13 mouse cellular contexts compared by ENCODE assay signal in genomic region chr1:72575121-72575520, GRCm38 (mm10). TPM values are rescaled to one million over a fixed set of nuclear protein-coding genes. Genes with fewer than 3 reads are reported as not detected.
DNase-seq lines count a peak whose midpoint lies in the region; ATAC-seq and TF ChIP-seq lines count a peak whose summit lies in the region.
"Had no signal": no experiment of that assay in that cellular context is flagged by ENCODE, and none has a peak within 500 bp of the region (broad histone marks: within the 10 kb centered on the region; RNA-seq: fewer than 3 reads in every experiment).

No protein-coding gene starts in this region.

- TF ChIP-seq CTCF in liver, embryonic 14.5 days (IDR thresholded peaks at IDR 0.05; ENCODE audit: low read depth), result peak; percentile 40; the same call in 1 of the 2 replicates
- peak; percentile 63 to 81 for TF ChIP-seq CTCF in CH12.LX (conservative IDR thresholded peaks at IDR 0.05 in 1 of 2, IDR thresholded peaks at IDR 0.05 in 1 of 2; ENCODE audit: low read depth in 2 of 2, low read length in 2 of 2)

- no peak overlapping the region for H3K9ac ChIP-seq in embryonic facial prominence, embryonic 11.5 days (replicated peaks; ENCODE audit: low read length)
- no peak overlapping the region for H3K9ac ChIP-seq in liver, embryonic 14.5 days (replicated peaks)
- no peak overlapping the region for H3K9ac ChIP-seq in CH12.LX (ENCODE audit: insufficient read depth, low read depth)
- H3K9ac ChIP-seq: embryonic facial prominence, embryonic 15.5 days had no signal

- no peak for TF ChIP-seq POLR2A in CH12.LX (IDR thresholded peaks at IDR 0.05; ENCODE audit: low read depth, low read length)

- H3K4me2 ChIP-seq in embryonic facial prominence, embryonic 11.5 days (ENCODE audit: low read depth, low read length), result no peak overlapping the region
- no peak overlapping the region for H3K4me2 ChIP-seq in liver, embryonic 14.5 days (ENCODE audit: low read depth)
- no peak overlapping the region for H3K4me2 ChIP-seq in CH12.LX (ENCODE audit: insufficient read depth, low read depth, poor library complexity, severe bottlenecking)
- H3K4me2 ChIP-seq: embryonic facial prominence, embryonic 15.5 days had no signal

- 54% methylated on average over 4 of the region's 4 CpGs for WGBS in embryonic facial prominence, embryonic 11.5 days
- 56% methylated on average over 4 of the region's 4 CpGs for WGBS in embryonic facial prominence, embryonic 10.5 days
- WGBS in liver, embryonic 14.5 days (ENCODE audit: insufficient replicate concordance), result 30% methylated on average over 4 of the region's 4 CpGs

- ATAC-seq in embryonic facial prominence, embryonic 11.5 days (replicated peaks; ENCODE audit: insufficient number of reproducible peaks, low FRiP score, low TSS enrichment, low read depth), result no peak
- no peak for ATAC-seq in liver, embryonic 14.5 days (ENCODE audit: insufficient read depth)

- H3K79me2 ChIP-seq in CH12.LX (replicated peaks; ENCODE audit: control insufficient read depth, extremely low read depth, insufficient read depth, poor library complexity, severe bottlenecking), result no peaks in the 10 kb centered on the region

- no peaks in the 10 kb centered on the region for H3K36me3 ChIP-seq in embryonic facial prominence, embryonic 11.5 days (replicated peaks; ENCODE audit: control insufficient read depth, insufficient read depth, low read depth, low read length)
- no peaks in the 10 kb centered on the region for H3K36me3 ChIP-seq in embryonic facial prominence, embryonic 10.5 days (replicated peaks)
- no peaks in the 10 kb centered on the region for H3K36me3 ChIP-seq in liver, embryonic 14.5 days (replicated peaks; ENCODE audit: control insufficient read depth, insufficient read depth, low read depth)
- no peaks in the 10 kb centered on the region for H3K36me3 ChIP-seq in CH12.LX (replicated peaks in 1 of 2; ENCODE audit: control insufficient read depth in 1 of 2, insufficient read depth in 1 of 2, low read length in 1 of 2)
- H3K36me3 ChIP-seq: embryonic facial prominence, embryonic 15.5 days; G1E had no signal

- H3K9me3 ChIP-seq in embryonic facial prominence, embryonic 11.5 days (replicated peaks; ENCODE audit: control insufficient read depth, low read length), result no peaks in the 10 kb centered on the region
- H3K9me3 ChIP-seq in embryonic facial prominence, embryonic 10.5 days, result no peaks in the 10 kb centered on the region
- H3K9me3 ChIP-seq in liver, embryonic 14.5 days (ENCODE audit: control insufficient read depth, low read length), result no peaks in the 10 kb centered on the region
- no peaks in the 10 kb centered on the region for H3K9me3 ChIP-seq in CH12.LX (replicated peaks; ENCODE audit: low read length)
- H3K9me3 ChIP-seq: embryonic facial prominence, embryonic 15.5 days; G1E had no signal

- no peaks in the 10 kb centered on the region for H3K27me3 ChIP-seq in embryonic facial prominence, embryonic 11.5 days (ENCODE audit: control insufficient read depth, insufficient read depth, low read length)
- peaks cover 32% of the 10 kb centered on the region for H3K27me3 ChIP-seq in embryonic facial prominence, embryonic 10.5 days (replicated peaks; ENCODE audit: low read depth, poor library complexity, severe bottlenecking)
- H3K27me3 ChIP-seq in liver, embryonic 14.5 days (ENCODE audit: control insufficient read depth, insufficient read depth, low read length), result no peaks in the 10 kb centered on the region; the same call in none of the 2 replicates
- H3K27me3 ChIP-seq in CH12.LX (replicated peaks), result no peaks in the 10 kb centered on the region

- TF ChIP-seq EP300 in liver, embryonic 14.5 days (IDR thresholded peaks at IDR 0.05; ENCODE audit: low read depth), result no peak
- no peak for TF ChIP-seq EP300 in CH12.LX (IDR thresholded peaks at IDR 0.05; ENCODE audit: low read length)

- no peak overlapping the region for H3K4me3 ChIP-seq in embryonic facial prominence, embryonic 11.5 days (ENCODE audit: low read depth, low read length)
- H3K4me3 ChIP-seq in embryonic facial prominence, embryonic 10.5 days, result no peak overlapping the region
- H3K4me3 ChIP-seq in liver, embryonic 14.5 days (ENCODE audit: insufficient read depth in 1 of 2, low read depth in 2 of 2, low read length in 2 of 2), result no peak overlapping the region
- H3K4me3 ChIP-seq in CH12.LX (replicated peaks in 1 of 3; ENCODE audit: low read depth in 2 of 3, low read length in 2 of 3, poor library complexity in 1 of 3), result no peak overlapping the region
- H3K4me3 ChIP-seq: embryonic facial prominence, embryonic 15.5 days had no signal

- DNase-seq in embryonic facial prominence, embryonic 11.5 days (ENCODE audit: low spot score), result peak; percentile 45
- DNase-seq in embryonic facial prominence, embryonic 10.5 days (ENCODE audit: low spot score), result no peak
- DNase-seq in liver, embryonic 14.5 days (ENCODE audit: low read depth in 3 of 3, low spot score in 3 of 3), result no peak
- DNase-seq in liver (no peak), CH12.LX (ENCODE audit: extremely low read depth) (no peak)
- DNase-seq in induced T-regulatory cell, adult 2 months (ENCODE audit: low read depth), result peak; percentile 29
- no peak for DNase-seq in frontal cortex, postnatal 25 days (ENCODE audit: low spot score in 2 of 2)
- DNase-seq in adrenal gland, postnatal 14 days, result no peak
- DNase-seq: lung, postnatal 10 days had no signal

- peak; percentile 62 for TF ChIP-seq RAD21 in CH12.LX (IDR thresholded peaks at IDR 0.05; ENCODE audit: low read depth, low read length)

- no peak overlapping the region for H3K27ac ChIP-seq in embryonic facial prominence, embryonic 11.5 days (replicated peaks; ENCODE audit: low read depth, low read length)
- H3K27ac ChIP-seq in embryonic facial prominence, embryonic 10.5 days (replicated peaks), result no peak overlapping the region
- H3K27ac ChIP-seq in liver, embryonic 14.5 days, result no peak overlapping the region
- H3K27ac ChIP-seq in CH12.LX (ENCODE audit: insufficient read depth, low read depth), result no peak overlapping the region
- H3K27ac ChIP-seq: embryonic facial prominence, embryonic 15.5 days had no signal

- dilution Hi-C loops in CH12.LX (cut with MboI; ENCODE audit: extremely low pct_ligation_motif_present, extremely low pct_unique_long_range_greater_than_20kb, low sequenced_read_pairs), result no loop called here

- H3K4me1 ChIP-seq in embryonic facial prominence, embryonic 11.5 days (ENCODE audit: control insufficient read depth, insufficient read depth, low read length), result peaks cover 3% of the 10 kb centered on the region; the same call in 1 of the 2 replicates
- H3K4me1 ChIP-seq in embryonic facial prominence, embryonic 10.5 days, result peaks cover 27% of the 10 kb centered on the region
- H3K4me1 ChIP-seq in liver, embryonic 14.5 days (replicated peaks; ENCODE audit: control insufficient read depth in 2 of 2, insufficient read depth in 2 of 2, low read length in 1 of 2), result no peaks in the 10 kb centered on the region
- H3K4me1 ChIP-seq in CH12.LX (ENCODE audit: control insufficient read depth in 1 of 2, insufficient read depth in 2 of 2), result peaks cover 5 to 22% of the 10 kb centered on the region in 2 experiments

- in situ Hi-C loops in CH12.LX (cut with MboI; ENCODE audit: low pct_ligation_motif_present, low pct_unique_long_range_greater_than_20kb, low sequenced_read_pairs), result loop anchor here (10.0 to 25.0 kb wide), 2 partner anchors 130 to 287 kb away; partner anchors contain the start of gene Igfbp5

TF ChIP-seq in CH12.LX, 34 proteins besides CTCF, POLR2A, EP300 and RAD21 (continues in another document):
- TF ChIP-seq HCFC1 (IDR thresholded peaks at IDR 0.05; ENCODE audit: low read depth, low read length) (no peak; the same call in 1 of the 2 replicates), ZNF384 (IDR thresholded peaks at IDR 0.05; ENCODE audit: low read depth, low read length) (peak; percentile 51; the same call in 1 of the 2 replicates), ZMIZ1 (IDR thresholded peaks at IDR 0.05; ENCODE audit: low read depth, low read length) (no peak), E2F4 (IDR thresholded peaks at IDR 0.05; ENCODE audit: insufficient replicate concordance, low read depth, low read length) (no peak), RCOR1 (conservative IDR thresholded peaks at IDR 0.05; ENCODE audit: low read depth, low read length) (no peak), ELF1 (IDR thresholded peaks at IDR 0.05; ENCODE audit: low read depth, low read length) (no peak), TBP (conservative IDR thresholded peaks at IDR 0.05; ENCODE audit: low read depth, low read length) (no peak), SMC3 (IDR thresholded peaks at IDR 0.05; ENCODE audit: low read depth, low read length) (peak; percentile 90), IRF4 (IDR thresholded peaks at IDR 0.05; ENCODE audit: low read depth, low read length) (no peak), MEF2A (IDR thresholded peaks at IDR 0.05; ENCODE audit: borderline replicate concordance, low read depth, low read length) (no peak), BHLHE40 (IDR thresholded peaks at IDR 0.05; ENCODE audit: low read depth, low read length) (no peak), POLR2AphosphoS2 (IDR thresholded peaks at IDR 0.05; ENCODE audit: low read depth, low read length) (no peak), ZKSCAN1 (IDR thresholded peaks at IDR 0.05; ENCODE audit: borderline replicate concordance, low read depth, low read length) (no peak), MYC (IDR thresholded peaks at IDR 0.05; ENCODE audit: low read depth, low read length) (no peak)

RNA-seq across cellular contexts. Expression of gene Smarcal1, which starts 7.9 kb away (rescaled TPM):
- polyA plus RNA-seq in embryonic facial prominence, embryonic 11.5 days (2014; fragmentation: Nextera tagmentation; extraction: Ambion mirVana), result 36.2 and 38.9 TPM in 2 replicates
- 31.4 and 33.3 TPM in 2 replicates for polyA plus RNA-seq in embryonic facial prominence, embryonic 10.5 days (2016; fragmentation: Nextera tagmentation; extraction: Ambion mirVana)
- polyA plus RNA-seq in liver, embryonic 14.5 days (2012; rRNA removed), result 8.8 and 10.6 TPM in 2 replicates
- polyA plus RNA-seq in liver, embryonic 14.5 days (2014; fragmentation: Nextera tagmentation; extraction: Ambion mirVana), result 6.7 TPM in 2 replicates
- total RNA-seq in CH12.LX (2012; rRNA removed) (43.1 and 54.2 TPM in 2 replicates), CH12.LX (2014; rRNA removed) (25.2 and 27.3 TPM in 2 replicates)
- polyA plus RNA-seq in CH12.LX (2012; ENCODE audit: insufficient read length, low read depth), result 34.9 and 36.5 TPM in 2 replicates
- total RNA-seq in adrenal gland, postnatal 14 days (2021), result 33.7 and 37.4 TPM in 2 replicates

RNA-seq across cellular contexts. Expression of gene March4, which starts 38.4 kb away (rescaled TPM):
- polyA plus RNA-seq in embryonic facial prominence, embryonic 11.5 days (2014; fragmentation: Nextera tagmentation; extraction: Ambion mirVana), result 0.10 TPM in 1 of 2 replicates, not detected in the other
- polyA plus RNA-seq in embryonic facial prominence, embryonic 10.5 days (2016; fragmentation: Nextera tagmentation; extraction: Ambion mirVana), result not detected in 2 replicates
- not detected in 2 replicates for polyA plus RNA-seq in liver, embryonic 14.5 days (2012; rRNA removed)
- polyA plus RNA-seq in liver, embryonic 14.5 days (2014; fragmentation: Nextera tagmentation; extraction: Ambion mirVana), result not detected in 2 replicates
- total RNA-seq in CH12.LX (2012; rRNA removed) (0.04 TPM in 1 of 2 replicates, not detected in the other), CH12.LX (2014; rRNA removed) (0.04 TPM in 1 of 2 replicates, not detected in the other)
- polyA plus RNA-seq in CH12.LX (2012; ENCODE audit: insufficient read length, low read depth), result 0.07 TPM in 1 of 2 replicates, not detected in the other
- total RNA-seq in adrenal gland, postnatal 14 days (2021), result 0.78 and 1.7 TPM in 2 replicates
- polyA plus RNA-seq: G1E; heart, embryonic 16.5 days; kidney, embryonic 14.5 days had no signal

Comparison
In these comparisons a context has a peak if more than half of its experiments do, and no peak if none do; other contexts are left out.
1. DNase-seq: peak in embryonic facial prominence, embryonic 11.5 days (single experiment) and induced T-regulatory cell, adult 2 months (single experiment); none in embryonic facial prominence, embryonic 10.5 days (single experiment), liver, embryonic 14.5 days (0 of 3), liver (single experiment), CH12.LX (single experiment), frontal cortex, postnatal 25 days (0 of 2) and adrenal gland, postnatal 14 days (single experiment).